Mouse (Mus musculus): ENCODE results near the gene Col19a1. TPM values are rescaled to one million over a fixed set of nuclear protein-coding genes. Genes with fewer than 3 reads are reported as not detected.

The Col19a1 gene
- total RNA-seq, 2 experiments from 2014 or later = 0.05 to 0.08 TPM

DNA sequence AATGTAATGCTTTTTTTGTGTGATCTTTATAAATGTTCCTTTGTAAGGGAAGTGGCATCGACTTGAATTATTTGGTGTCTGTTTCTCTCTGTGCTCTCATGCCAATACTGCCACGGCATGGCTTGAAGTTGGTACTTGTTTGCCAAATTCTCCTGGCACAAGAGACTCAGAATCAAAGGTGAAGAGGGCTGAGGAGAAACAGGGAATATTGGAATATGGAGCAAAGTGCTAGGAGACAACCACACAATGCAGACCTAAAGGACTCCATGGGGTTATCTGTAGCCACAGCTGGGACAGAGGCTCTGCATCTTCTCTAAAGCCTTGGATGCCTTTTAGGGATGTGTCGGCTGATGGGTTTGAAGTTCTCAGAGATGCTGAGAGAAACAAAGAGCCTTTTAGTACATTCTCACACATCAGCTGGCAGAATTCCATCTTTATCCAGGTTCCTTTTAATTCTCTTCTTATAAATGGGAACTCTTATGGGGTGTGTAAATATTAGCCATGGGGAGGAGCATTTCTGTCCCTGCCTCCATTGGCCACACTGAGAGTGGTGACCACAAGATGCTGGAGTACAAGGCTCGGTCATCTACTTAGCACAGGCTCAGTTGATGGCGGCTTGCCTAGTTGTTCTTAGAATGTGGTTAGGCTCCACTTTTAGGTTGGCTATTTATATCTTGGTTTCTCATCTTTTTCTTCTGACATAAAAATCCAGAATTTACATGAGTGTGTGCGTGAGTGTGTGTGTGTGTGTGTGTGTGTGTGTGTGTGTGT, 360.1 kb downstream of the Col19a1 start:
- no peak for DNase-seq

DNA sequence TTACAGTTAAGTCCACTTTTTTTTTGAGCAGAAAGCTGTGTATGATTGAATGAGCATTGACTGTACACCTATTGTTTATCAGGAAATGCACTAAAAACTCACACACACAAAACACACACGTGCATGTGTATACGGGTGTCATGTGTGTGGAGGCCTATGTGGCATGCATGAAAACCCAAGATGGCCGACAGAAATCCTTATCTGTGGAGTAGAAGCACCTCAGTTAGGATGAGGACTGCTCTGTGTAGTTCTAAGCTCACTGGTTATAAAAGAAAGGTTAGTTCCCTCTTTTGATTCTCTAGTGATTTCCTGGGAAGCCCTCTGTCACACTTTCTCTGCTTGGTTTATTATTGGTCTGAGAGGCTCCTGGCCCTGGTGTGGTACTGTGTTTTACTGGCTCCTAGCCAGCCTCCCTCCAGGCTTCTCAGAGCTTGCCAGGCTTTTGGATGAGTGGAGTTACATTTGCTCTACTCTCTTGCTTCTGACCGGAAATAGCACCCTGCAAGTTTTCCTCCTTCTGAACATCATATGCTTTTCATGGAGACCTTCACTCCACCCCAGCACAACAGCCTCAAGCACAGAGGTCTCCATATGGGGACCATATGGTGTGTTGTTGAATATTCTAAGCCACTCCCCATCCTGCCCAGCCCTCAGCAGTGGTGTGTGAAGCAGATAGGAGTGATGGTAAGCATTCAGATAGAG, 361.3 kb downstream of the Col19a1 start:
- DNase-seq = no peak

DNA sequence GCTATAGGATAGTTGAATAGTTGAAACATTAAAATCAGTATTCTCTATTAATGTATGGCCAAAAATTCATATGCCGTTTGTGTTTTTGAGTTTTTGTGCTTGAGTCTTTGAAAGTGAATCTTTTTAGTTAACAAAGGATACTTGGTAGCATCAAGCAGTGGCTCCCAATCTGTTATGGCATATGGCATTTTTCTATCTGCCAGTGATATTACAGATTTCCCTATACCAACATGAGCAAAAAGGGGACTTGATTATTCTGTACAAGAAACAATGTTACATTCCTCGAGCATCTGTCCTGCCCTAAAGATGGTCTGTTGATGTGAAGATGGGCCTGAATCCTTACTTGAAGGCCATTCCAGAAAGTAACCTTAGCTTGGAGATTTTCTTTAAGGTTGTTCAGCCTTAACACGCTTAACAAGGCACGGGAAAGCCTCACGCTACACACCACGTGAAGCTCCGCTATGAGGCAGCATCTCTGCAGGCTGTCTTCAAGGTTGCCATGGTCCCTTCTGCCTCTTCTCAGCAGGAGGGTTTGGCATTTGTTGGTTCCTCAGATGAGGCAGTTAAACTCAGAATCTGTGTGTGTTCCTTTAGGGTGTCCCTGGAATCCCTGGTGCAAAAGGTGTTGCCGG, 364.2 kb downstream of the Col19a1 start:
- DNase-seq = no peak

DNA sequence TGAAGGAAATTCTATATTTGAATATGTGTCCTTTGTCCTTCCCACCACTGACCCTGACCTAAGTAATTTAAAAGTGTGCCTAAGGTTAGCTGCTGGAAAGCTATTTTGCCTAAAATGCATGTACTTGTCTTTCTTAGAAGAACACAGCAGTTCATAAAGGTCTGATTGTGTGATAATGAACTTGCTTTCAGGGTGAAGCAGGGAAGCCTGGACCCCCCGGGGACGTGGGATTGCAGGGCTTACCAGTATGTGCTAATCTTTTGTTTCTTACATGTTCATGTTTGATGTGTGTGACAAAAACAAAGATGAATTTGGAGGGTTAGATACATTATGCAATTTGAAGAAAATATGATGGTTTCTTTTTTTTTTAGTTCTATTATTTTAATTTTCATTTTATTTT, 365.0 kb downstream of the Col19a1 start:
- DNase-seq = no peak

DNA sequence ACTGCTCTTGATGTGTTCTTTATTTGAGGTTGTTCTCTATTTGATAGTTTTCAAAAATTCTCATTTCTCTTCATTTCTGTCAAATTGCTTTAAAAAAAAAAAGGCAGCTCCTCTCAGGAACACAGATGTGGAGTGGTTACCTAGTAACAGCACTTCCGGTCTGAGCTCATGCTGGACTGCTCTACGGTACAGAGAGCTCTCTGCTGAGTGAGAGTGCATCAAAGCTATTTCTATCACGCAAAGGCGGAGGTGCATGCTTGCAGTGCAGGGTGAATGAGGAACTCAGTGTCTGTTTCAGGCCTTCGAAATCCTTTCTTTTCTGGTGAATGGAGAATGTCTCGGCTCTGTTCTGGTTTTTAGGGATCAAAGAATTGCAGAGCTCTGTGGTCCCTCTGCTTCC, 368.2 kb downstream of the Col19a1 start:
- DNase-seq = no peak

Other genes with a start within 250 kb of the Col19a1 start
- gene Lmbrd1, start 91.2 kb upstream of the Col19a1 start, total RNA-seq (2021) = 10 to 100 TPM; 38.9 to 45.4 TPM

All from heart, adult 18-20 months (tissue).